ENCODE assay signal across 14 mouse cellular contexts in genomic region chr16:94591536-94591935, GRCm38 (mm10).
"Had no signal": no experiment of that assay in that cellular context is flagged by ENCODE, and none has a peak within 500 bp of the region (broad histone marks: within the 10 kb centered on the region; RNA-seq: fewer than 3 reads in every experiment).

No protein-coding gene starts in this region.

- H3K9ac ChIP-seq: limb, embryonic 15.5 days; liver, embryonic 12.5 days; lung, embryonic 15.5 days; midbrain, embryonic 15.5 days; neural tube, embryonic 12.5 days had no signal

- H3K27me3 ChIP-seq: limb, embryonic 15.5 days; liver, embryonic 12.5 days; lung, embryonic 15.5 days; megakaryocyte, embryonic 14.5 days; midbrain, embryonic 15.5 days; neural tube, embryonic 12.5 days had no signal

- H3K36me3 ChIP-seq: limb, embryonic 15.5 days; lung, embryonic 15.5 days; midbrain, embryonic 15.5 days; neural tube, embryonic 12.5 days had no signal

- DNase-seq: kidney, postnatal 10 days; kidney, postnatal 4 days; lung, postnatal 14 days; spleen, adult 18-20 months; thymus, adult 18-20 months; thymus, postnatal 14 days had no signal

- H3K4me3 ChIP-seq: limb, embryonic 15.5 days; liver, embryonic 12.5 days; lung, embryonic 15.5 days; midbrain, embryonic 15.5 days; neural tube, embryonic 12.5 days had no signal

- H3K9me3 ChIP-seq: limb, embryonic 15.5 days; liver, embryonic 12.5 days; lung, embryonic 15.5 days; megakaryocyte, embryonic 14.5 days; midbrain, embryonic 15.5 days; neural tube, embryonic 12.5 days had no signal

- H3K27ac ChIP-seq: limb, embryonic 15.5 days; liver, embryonic 12.5 days; lung, embryonic 15.5 days; macrophage; midbrain, embryonic 15.5 days; neural tube, embryonic 12.5 days had no signal

- H3K4me2 ChIP-seq: limb, embryonic 15.5 days; liver, embryonic 12.5 days; lung, embryonic 15.5 days; midbrain, embryonic 11.5 days; midbrain, embryonic 15.5 days; neural tube, embryonic 12.5 days had no signal

- ATAC-seq: liver, embryonic 12.5 days; midbrain, embryonic 15.5 days had no signal
